Mouse (Mus musculus) lung, adult 2 months (tissue): ENCODE data around the gene Gm281.

Experiments used
- CTCF ChIP-seq: fragments of 200-500 bp; IDR thresholded peaks from 2 replicates; pipeline ENCODE4 v1.5.1; 2011; ENCODE audit warnings: mild to moderate bottlenecking, low read length, control low read depth; ENCODE audit not compliant: insufficient read depth
- POLR2A ChIP-seq: fragments of 200-500 bp; IDR thresholded peaks from 2 replicates; pipeline ENCODE4 v1.6.1; 2011; ENCODE audit warnings: low read depth, mild to moderate bottlenecking, control low read depth, low read length, borderline replicate concordance; ENCODE audit errors: extremely low read depth

DNA sequence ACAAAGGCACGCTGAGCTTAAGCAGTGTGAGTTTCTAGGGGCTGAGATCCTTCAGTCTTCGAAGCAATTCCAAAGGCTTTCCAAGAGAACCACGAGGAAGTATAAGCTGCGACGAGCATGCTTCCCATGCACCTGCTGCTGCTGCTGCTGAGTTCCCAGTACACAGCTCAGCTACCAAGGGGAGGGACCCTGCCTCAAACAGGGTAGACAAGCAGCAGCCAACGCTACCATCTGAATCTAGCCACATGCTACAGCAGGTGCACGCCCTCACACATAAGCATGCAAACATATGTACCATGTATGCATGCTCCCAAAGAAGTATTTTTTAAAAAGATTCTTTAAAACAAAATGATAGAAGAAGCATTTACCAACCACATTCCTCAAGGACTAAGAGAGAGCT, 34.1 kb upstream of the Gm281 start:
- no peak for TF ChIP-seq CTCF
- TF ChIP-seq POLR2A, result no peak
